Mouse (Mus musculus): ENCODE data around the gene Npcd. TPM values are rescaled to one million over a fixed set of nuclear protein-coding genes. Genes with fewer than 3 reads are reported as not detected.

Npcd gene
- total RNA-seq, 4 experiments from 2014 or later: 0.32 to 0.47 TPM; not detected in 2

GRCm38 (mm10) chr15:79767327-79767961, 66.6 kb downstream of the Npcd start:
- DNase-seq (ENCODE audit: low spot score in 2 of 2): no peak

- no peak for DNase-seq (ENCODE audit: low spot score in 2 of 2)
These were observed 67.4 kb downstream of the Npcd start for GRCm38 (mm10) chr15:79766586-79767071.

- no peak for DNase-seq (ENCODE audit: low spot score in 2 of 2)
These were observed 67.9 kb downstream of the Npcd start for GRCm38 (mm10) chr15:79766168-79766567.

- no peak for DNase-seq (ENCODE audit: low spot score in 2 of 2)
These were observed 68.7 kb downstream of the Npcd start for GRCm38 (mm10) chr15:79765361-79765760.

- DNase-seq (ENCODE audit: low spot score in 2 of 2): no peak
These were observed 69.3 kb downstream of the Npcd start for GRCm38 (mm10) chr15:79764539-79765267.

GRCm38 (mm10) chr15:79763601-79764246, 70.3 kb downstream of the Npcd start:
- no peak for DNase-seq (ENCODE audit: low spot score in 2 of 2)

GRCm38 (mm10) chr15:79763001-79763400, 71.0 kb downstream of the Npcd start:
- no peak for DNase-seq (ENCODE audit: low spot score in 2 of 2)

GRCm38 (mm10) chr15:79760956-79761355, 73.1 kb downstream of the Npcd start:
- no peak for DNase-seq (ENCODE audit: low spot score in 2 of 2)

- DNase-seq (ENCODE audit: low spot score in 2 of 2): no peak
These were observed 76.9 kb downstream of the Npcd start for GRCm38 (mm10) chr15:79757118-79757517.

GRCm38 (mm10) chr15:79755977-79756625, 77.9 kb downstream of the Npcd start:
- DNase-seq (ENCODE audit: low spot score in 2 of 2): no peak

- DNase-seq (ENCODE audit: low spot score in 2 of 2): no peak
These were observed 78.9 kb downstream of the Npcd start for GRCm38 (mm10) chr15:79755176-79755575.

GRCm38 (mm10) chr15:79753873-79754272, 80.2 kb downstream of the Npcd start:
- no peak for DNase-seq (ENCODE audit: low spot score in 2 of 2)

- DNase-seq (ENCODE audit: low spot score in 2 of 2): no peak
These were observed 80.7 kb downstream of the Npcd start for GRCm38 (mm10) chr15:79753420-79753752.

- DNase-seq (ENCODE audit: low spot score in 2 of 2): no peak
These were observed 81.2 kb downstream of the Npcd start for GRCm38 (mm10) chr15:79752742-79753419.

- no peak for DNase-seq (ENCODE audit: low spot score in 2 of 2)
These were observed 82.3 kb downstream of the Npcd start for GRCm38 (mm10) chr15:79751772-79752171.

- no peak for DNase-seq (ENCODE audit: low spot score in 2 of 2)
These were observed 83.8 kb downstream of the Npcd start for GRCm38 (mm10) chr15:79750266-79750665.

- no peak for DNase-seq (ENCODE audit: low spot score in 2 of 2)
These were observed 84.9 kb downstream of the Npcd start for GRCm38 (mm10) chr15:79749162-79749561.

GRCm38 (mm10) chr15:79747998-79748397, 86.0 kb downstream of the Npcd start:
- DNase-seq (ENCODE audit: low spot score in 2 of 2): no peak

GRCm38 (mm10) chr15:79745883-79746282, 88.2 kb downstream of the Npcd start:
- DNase-seq (ENCODE audit: low spot score in 2 of 2): no peak

- no peak for DNase-seq (ENCODE audit: low spot score in 2 of 2)
These were observed 88.7 kb downstream of the Npcd start for GRCm38 (mm10) chr15:79745312-79745711.

- no peak for DNase-seq (ENCODE audit: low spot score in 2 of 2)
These were observed 89.3 kb downstream of the Npcd start for GRCm38 (mm10) chr15:79744742-79745141.
